Mouse (Mus musculus) kidney, adult 9 months (tissue): ENCODE data around the gene Ift46.

Source experiments
- DNase-seq: peaks from one replicate; pipeline ENCODE4 v3.0.0; 2022

Ift46 gene

GRCm38 (mm10) chr9:44767101-44768028, at the start of gene Ift46, which contains the start of gene Arcn1:
Ift46 (plus strand) TSS chr9:44767908.
Arcn1 (minus strand) TSS chr9:44767845.
- DNase-seq, result peak; percentile 84

- no peak for DNase-seq
Measured at GRCm38 (mm10) chr9:44718937-44719631, 48.6 kb upstream of the Ift46 start.

DNA sequence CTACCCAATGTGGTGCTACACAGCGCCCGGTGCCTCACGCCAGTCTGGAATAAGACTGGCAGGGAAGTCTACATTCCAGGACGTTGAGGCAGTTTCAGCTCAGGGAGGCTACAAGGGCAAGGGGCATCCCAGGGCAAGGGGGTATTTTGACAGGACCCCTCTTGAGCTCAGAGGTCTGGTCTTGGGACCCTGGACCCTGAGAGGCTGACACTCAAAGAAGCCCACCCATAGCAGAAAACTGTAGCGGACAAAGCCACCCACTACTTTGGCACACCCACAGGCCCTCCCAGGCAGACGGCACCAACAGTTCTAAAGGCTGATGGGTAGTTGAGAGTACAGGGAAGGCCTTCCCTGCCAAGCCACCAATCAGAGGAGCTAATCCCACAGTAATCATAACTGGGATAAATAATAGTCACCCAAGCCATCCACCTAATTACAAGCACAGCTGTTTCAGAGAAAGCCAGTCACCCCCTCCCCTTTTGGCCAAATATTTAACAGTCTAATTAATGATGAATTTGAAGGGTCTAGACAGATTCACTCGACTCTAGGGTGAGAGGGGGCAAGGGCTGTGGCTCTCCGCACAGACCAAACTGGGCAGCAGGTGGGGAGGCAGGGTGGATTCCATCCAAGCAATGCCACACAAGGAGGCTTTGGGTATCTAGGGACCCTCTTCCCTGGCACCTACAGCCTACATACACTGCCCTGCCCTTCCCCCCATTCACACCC, 47.9 kb upstream of the Ift46 start:
- no peak for DNase-seq

DNA sequence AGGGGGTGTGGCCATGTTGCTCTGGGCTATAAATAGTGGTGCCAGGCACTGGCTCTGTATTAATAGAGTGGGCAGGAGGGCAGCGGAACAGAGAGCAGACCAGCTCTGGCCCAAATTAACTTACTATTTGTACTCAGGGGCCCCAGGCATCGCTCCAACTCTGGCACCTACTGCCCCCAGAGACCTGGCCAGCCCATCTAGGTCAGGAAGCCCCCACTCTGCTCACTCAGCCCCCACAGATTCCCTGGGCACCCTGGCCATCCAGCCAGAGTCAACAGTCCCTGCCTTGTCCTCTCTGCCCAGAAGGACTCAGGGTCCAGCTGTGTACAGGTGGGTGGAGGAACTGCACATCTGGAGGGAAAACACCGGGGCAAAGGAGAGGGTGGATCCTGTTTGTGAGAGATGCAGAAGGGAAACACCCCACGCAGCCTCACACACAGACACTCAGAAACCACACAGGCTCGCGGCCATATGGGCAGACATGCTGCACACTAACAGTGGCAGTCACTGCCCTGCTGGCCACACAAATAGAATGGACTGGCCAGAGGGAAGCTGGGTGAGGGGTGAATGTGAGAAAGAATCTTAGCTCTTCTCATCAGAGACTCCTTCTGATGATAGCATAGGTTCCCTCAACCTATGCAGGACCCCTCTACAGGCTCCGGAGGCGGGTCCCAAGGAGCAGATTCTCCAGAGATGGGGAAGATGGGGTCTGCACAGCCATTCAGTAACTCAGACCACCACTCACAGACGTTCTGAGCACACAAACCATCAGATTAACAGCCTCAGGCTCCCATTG, 47.2 kb upstream of the Ift46 start:
- DNase-seq, result peak; percentile 36

- DNase-seq, result peak; percentile 93
Measured at GRCm38 (mm10) chr9:44721154-44721876, 46.4 kb upstream of the Ift46 start.

DNA sequence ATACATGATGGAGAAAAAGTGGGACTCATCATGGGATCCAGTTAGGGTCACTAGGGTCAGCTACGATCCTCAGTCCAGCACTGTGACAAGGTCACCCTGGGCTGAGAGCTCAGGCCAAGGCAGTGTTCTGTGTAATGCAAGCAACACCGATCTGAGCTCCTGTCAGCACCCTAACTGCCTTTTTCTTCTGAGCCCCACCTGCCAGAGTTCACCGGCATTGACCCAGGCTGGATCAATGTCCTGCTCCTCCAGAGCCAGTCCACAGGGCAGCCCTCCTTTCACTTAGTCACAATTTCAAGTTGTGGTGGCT, 45.9 kb upstream of the Ift46 start:
- peak; percentile 24 for DNase-seq

DNA sequence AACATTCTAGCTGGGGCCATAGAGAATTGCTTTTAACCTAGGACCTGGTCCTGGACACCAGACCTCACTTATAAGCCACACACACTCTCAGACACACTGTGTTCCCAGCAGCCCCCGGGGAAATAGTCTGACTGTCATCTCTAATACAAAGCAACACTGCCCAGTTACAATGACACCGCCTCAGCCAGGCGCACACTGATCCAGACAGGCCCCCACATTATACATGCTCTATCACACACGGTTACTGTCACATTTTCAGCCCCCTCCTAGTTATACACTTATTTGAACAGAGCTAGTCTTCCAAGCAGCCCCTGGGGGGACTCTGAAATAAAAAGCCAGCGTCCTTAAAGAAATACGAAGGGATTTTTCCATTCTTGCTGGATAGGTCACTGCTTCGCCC, 45.1 kb upstream of the Ift46 start:
- no peak for DNase-seq

DNA sequence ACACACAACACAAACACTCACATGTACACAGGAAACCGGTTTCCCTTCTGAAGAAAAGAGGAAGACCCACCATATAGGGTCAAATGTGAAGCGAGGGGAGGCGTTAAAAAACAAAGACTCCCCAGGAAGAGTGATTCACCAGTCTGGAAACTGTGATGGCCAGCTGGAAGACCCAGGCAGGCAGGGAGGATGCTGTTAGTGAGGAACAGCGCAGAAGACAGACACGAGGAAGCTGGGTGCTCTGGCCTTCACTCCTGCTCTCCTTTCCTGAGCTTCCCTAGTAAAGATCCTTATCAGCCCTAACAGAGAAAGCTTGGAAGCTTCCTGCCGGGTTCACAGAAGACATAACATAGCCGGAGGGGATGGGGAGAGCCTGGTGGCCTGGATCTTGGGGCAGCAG, 44.7 kb upstream of the Ift46 start:
- peak; percentile 31 for DNase-seq

DNA sequence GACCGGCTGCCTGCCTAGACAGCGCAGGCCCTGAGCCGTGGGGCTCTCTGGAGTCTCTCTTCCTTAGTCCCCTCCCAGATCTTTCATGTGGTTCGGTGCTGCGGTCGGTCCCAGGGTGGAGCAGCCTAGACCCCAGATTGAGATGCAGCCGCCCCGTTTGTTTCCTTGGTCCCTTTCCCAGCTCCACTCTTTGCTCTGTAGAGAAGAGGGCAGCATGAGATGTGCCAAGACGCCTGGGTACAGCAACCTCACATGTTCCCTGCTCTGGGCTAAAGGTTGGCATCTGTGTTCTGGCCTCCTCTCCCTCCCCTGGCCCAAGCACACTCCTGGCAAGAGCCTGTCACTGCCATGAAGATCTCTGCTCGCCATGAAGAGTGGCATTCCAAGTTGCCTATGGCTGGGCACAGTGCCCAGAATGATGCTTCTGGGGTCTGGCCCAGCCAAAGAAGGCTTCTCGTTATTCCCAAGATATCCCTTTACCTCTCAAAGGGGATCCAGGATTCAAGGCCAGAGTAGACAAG, 44.1 kb upstream of the Ift46 start:
- DNase-seq, result peak; percentile 47

DNA sequence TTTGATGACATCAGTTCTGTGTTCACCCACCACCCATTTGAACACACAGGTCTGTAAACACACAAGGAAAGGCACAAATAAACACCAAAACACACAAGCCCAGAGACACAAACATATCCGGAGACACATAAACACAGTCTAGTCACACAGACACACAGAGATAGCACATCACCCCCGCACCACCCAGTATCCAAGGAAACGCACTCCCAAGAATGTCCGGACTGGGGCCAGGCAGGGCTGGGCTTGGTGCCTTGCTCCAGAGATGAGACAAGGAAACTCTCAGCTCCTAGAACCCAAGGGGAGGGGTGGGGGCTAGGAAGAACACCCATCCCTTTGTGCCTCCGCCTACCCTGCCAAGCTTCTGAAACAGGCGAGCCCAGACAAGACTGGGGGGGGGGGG, 43.5 kb upstream of the Ift46 start:
- peak; percentile 52 for DNase-seq

- no peak for DNase-seq
Measured at GRCm38 (mm10) chr9:44724665-44725064, 43.0 kb upstream of the Ift46 start.

GRCm38 (mm10) chr9:44726431-44727146, 41.1 kb upstream of the Ift46 start:
- DNase-seq, result peak; percentile 79

DNA sequence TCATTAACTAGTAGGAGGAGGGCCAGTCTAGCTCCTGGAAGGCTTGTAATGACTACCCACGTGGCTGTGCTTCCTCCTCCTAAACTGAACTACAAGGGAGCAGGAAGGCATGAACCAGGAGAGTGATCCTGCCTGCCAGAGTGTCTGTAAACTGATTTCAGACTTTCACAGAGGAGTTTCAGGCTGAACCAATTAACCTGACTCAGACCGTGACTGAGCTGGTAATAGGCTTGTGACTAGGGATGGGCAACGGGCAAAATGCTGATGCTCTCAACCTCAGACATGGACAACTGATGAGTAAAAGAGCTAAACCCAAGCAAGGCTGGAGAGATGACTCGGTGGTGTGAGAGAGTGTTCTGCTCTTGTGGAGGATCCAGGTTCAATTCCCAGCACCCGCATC, 40.3 kb upstream of the Ift46 start:
- no peak for DNase-seq

DNA sequence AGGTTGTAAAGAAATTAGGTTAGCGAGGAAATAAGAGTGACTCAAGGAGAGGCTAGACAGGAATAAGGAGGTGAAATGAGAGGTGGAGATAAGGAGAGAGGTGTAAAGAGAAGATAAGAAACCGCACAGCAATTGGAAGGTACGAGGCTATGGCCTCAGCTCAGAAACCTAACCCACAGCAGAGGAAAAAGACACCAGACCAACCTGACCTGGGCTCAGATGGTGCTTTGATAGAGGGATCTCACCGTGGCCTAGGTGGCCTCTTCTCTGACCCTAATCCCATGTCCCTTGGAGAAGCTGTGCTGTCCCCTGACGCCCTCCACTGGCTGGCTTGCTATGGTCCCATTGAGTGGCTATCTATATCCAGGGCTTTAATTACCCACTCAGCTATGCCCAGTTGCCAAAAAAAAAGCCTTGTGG, 35.6 kb upstream of the Ift46 start:
- DNase-seq, result no peak

GRCm38 (mm10) chr9:44732921-44733530, 34.7 kb upstream of the Ift46 start:
- no peak for DNase-seq

DNA sequence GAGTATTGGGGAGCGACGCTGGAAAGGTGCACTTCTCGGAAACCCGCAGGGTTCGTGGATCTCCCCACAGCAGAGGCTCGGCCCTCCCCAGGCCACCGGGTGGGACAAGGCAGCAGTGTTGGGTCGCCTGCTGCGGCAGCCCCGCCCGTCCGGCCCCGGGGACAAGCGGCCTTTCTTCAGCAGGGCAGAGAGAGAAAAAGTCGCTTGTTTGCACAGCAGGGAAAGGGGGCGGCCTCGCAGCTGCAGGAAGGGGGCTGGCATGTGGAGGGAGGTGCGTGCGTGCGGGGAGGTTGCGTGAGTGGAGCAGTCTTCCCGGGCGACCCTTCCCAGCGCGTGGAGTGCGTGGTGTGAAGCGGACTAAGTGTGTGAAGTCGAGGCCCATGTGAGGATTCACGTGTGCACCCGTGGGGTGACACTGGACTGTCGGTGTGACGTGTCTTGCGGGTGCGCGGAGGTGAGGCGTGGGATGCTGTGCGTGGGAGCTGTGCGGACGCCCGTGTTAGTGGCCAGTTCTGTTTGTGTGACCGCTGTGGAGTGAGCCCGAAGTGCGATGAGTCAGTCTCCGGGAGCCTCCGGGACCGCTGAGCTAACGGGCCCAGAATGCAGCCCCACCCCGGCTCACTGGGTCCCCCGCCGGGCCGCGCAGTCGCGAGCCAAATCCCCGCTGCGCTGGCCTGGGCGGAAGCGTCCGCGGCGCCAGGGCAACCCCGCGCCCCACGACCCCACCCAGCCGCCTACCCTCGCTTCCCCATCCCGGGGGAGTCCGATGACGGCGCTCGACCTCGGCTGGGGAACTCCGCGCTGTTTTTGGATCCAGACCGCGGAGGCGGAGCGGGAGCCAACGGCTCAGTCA, 33.8 kb upstream of the Ift46 start:
- peak; percentile 42 for DNase-seq

DNA sequence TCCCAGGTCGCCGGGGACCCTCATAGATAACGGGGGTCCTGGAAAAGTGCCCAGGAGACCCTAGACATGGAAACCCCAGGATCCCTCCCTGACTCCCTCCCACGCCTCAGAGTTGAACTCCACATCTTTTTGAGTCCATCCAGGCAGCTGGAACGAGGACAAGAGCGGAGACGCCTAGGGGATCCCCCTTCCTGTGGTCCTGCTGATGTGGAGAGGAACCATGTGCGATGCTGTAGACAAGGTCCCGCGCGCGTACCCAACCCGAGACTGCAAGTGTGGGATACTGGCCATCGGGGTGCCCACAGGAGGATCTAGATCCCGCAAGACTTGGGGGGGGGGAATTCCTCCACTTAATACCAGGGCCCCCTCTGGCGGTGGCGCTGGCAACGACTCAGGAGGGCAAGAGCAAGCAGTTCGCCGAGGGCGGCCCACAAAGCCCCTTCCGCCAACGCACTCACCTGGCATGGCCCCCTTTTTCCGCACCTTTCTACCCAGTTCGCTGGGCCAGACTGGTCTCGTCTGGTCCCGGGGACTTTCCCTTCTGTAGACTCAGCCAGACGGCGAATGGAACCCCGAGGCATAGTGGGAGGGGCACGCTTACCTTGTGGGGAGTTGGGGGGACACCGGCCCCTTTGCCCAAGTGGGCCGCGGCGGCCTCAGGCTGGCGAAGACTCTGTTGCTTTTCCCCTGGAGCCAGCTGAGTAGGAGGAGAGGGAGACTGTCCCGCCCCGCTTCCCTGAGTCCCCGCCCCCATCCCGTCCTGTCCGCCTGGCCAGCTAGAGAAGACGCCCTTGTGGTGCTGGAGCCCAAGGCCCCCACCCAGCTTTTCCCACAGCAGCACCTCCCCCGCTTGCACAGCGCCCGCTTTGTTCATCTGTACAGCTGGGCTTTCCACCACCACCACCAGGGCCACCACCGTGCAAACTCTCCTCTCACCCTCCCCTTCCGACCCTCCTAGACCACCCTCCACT, 32.9 kb upstream of the Ift46 start, which contains the start of gene Phldb1:
Gene Phldb1, minus strand, starts transcription at position 675 of the 971 bp plus-strand sequence.
- DNase-seq, result peak; percentile 76

DNA sequence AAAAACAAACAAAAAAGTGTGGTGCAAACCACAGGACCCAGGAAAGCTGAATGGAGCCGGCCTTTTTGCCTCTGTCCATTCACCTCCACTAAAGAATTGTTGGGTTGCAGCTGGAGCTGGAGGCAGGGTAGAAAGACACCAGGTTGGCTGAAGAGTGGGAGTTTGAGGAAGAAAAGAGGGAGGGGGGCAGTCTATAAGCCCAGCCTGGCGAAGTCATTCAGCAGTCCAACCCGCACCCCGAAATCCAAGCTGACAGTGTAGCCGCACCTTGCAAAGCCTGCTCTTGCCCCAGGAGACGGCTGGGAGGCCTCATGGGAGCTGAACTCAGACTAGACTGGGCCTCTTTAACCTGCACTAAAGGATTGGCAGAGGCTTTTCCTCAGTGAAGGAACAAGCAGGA, 31.8 kb upstream of the Ift46 start:
- peak; percentile 23 for DNase-seq
